Mouse (Mus musculus) forebrain, embryonic 11.5 days (tissue): ENCODE data around the gene Slc38a10. TPM values are rescaled to one million over a fixed set of nuclear protein-coding genes. Genes with fewer than 3 reads are reported as not detected.

Experiments used
- ATAC-seq: fragments of 200-750 bp; cut with Nextera tagmentation; replicated peaks from 2 replicates; pipeline ENCODE4 v1.8.0; 2017; ENCODE audit warnings: moderate TSS enrichment; ENCODE audit not compliant: low FRiP score
- DNase-seq: peaks from one replicate; pipeline ENCODE4 v3.0.0-alpha.2; 2017; ENCODE audit warnings: low spot score
- H3K27ac ChIP-seq: fragments of 300-500 bp; sonication (generic); 2 replicates; pipeline ENCODE4 v1.5.1; 2014; ENCODE audit warnings: low read depth, low read length
- H3K27me3 ChIP-seq: fragments of 300-500 bp; sonication (generic); 2 replicates; pipeline ENCODE4 v1.6.1; 2014; ENCODE audit warnings: mild to moderate bottlenecking, low read length, mixed read lengths; ENCODE audit not compliant: control insufficient read depth, insufficient read depth
- H3K36me3 ChIP-seq: fragments of 300-500 bp; sonication (generic); 2 replicates; pipeline ENCODE4 v1.6.1; 2014; ENCODE audit warnings: mild to moderate bottlenecking, low read length, moderate library complexity, mixed read lengths; ENCODE audit not compliant: control insufficient read depth, insufficient read depth
- H3K4me1 ChIP-seq: fragments of 300-500 bp; sonication (generic); replicated peaks from 2 replicates; pipeline ENCODE4 v1.6.1; 2014; ENCODE audit warnings: low read length, mixed read lengths; ENCODE audit not compliant: control insufficient read depth, insufficient read depth
- H3K4me2 ChIP-seq: fragments of 300-500 bp; sonication (generic); 2 replicates; pipeline ENCODE4 v1.6.1; 2014; ENCODE audit warnings: low read depth, mild to moderate bottlenecking, low read length, moderate library complexity, mixed read lengths; ENCODE audit not compliant: severe bottlenecking
- H3K4me3 ChIP-seq: fragments of 300-500 bp; sonication (generic); 2 replicates; pipeline ENCODE4 v1.5.1; 2014; ENCODE audit warnings: low read depth, low read length
- H3K9ac ChIP-seq: fragments of 300-500 bp; sonication (generic); 2 replicates; pipeline ENCODE4 v1.6.1; 2014; ENCODE audit warnings: low read length
- H3K9me3 ChIP-seq: fragments of 300-500 bp; sonication (generic); 2 replicates; pipeline ENCODE4 v1.6.1; 2016; ENCODE audit warnings: low read length, mixed read lengths; ENCODE audit not compliant: control insufficient read depth
- WGBS: fragments of 180-500 bp; shearing (Covaris S2); extraction: QIAGEN DNeasy Blood & Tissue Kit; methylation state at CpG from one replicate; pipeline ENCODE4 v1.1.7; 2014; 5-methylcytosine and 5-hydroxymethylcytosine counted together
- polyA plus RNA-seq: library from polyadenylated mRNA; unstranded; fragments of >200 nt; fragmentation: Nextera tagmentation; extraction: Ambion mirVana; gene quantifications from 2 replicates; pipeline ENCODE4 v1.2.1, GENCODE M21; 2014

Gene Slc38a10
- polyA plus RNA-seq, 1 experiment from 2014 or later, result 58.3 TPM

- DNase-seq (no peak), ATAC-seq (no peak)
- Histone ChIP-seq H3K4me2 (no peak overlapping the region), H3K4me3 (no peak overlapping the region), H3K36me3 (no peaks in the 10 kb centered on the region; the same call in 1 of the 2 replicates), H3K27me3 (no peaks in the 10 kb centered on the region), H3K9ac (no peak overlapping the region), H3K27ac (no peak overlapping the region), H3K4me1 (0 out of 2 replicates have a peak, but pooled peaks cover 2% of the 10 kb centered on the region), H3K9me3 (no peaks in the 10 kb centered on the region)
- 92% methylated on average over 10 of the region's 10 CpGs for WGBS
Measured at GRCm38 (mm10) chr11:120139309-120139731, 11.8 kb downstream of the Slc38a10 start.

GRCm38 (mm10) chr11:120137625-120138004 is 13.5 kb downstream of the Slc38a10 start:
- H3K9ac ChIP-seq, result no peak overlapping the region
- H3K4me1 ChIP-seq, result 0 out of 2 replicates have a peak, but pooled peaks cover 2% of the 10 kb centered on the region
- WGBS, result 67% methylated on average over 5 of the region's 5 CpGs
- no peak overlapping the region for H3K4me3 ChIP-seq
- H3K27me3 ChIP-seq, result no peaks in the 10 kb centered on the region
- no peaks in the 10 kb centered on the region for H3K9me3 ChIP-seq
- no peak for ATAC-seq
- H3K36me3 ChIP-seq, result no peaks in the 10 kb centered on the region; the same call in 1 of the 2 replicates
- H3K4me2 ChIP-seq, result no peak overlapping the region
- no peak overlapping the region for H3K27ac ChIP-seq
- no peak for DNase-seq

GRCm38 (mm10) chr11:120136796-120137624 is 14.1 kb downstream of the Slc38a10 start:
- ATAC-seq (no peak), DNase-seq (no peak)
- H3K27me3 ChIP-seq, result no peaks in the 10 kb centered on the region
- H3K9me3 ChIP-seq, result no peaks in the 10 kb centered on the region
- no peak overlapping the region for H3K4me3 ChIP-seq
- H3K4me2 ChIP-seq, result no peak overlapping the region
- no peaks in the 10 kb centered on the region; the same call in 1 of the 2 replicates for H3K36me3 ChIP-seq
- WGBS, result 86% methylated on average over 23 of the region's 23 CpGs
- H3K27ac ChIP-seq, result no peak overlapping the region
- H3K9ac ChIP-seq, result no peak overlapping the region
- H3K4me1 ChIP-seq, result 0 out of 2 replicates have a peak, but pooled peaks cover 2% of the 10 kb centered on the region

DNA sequence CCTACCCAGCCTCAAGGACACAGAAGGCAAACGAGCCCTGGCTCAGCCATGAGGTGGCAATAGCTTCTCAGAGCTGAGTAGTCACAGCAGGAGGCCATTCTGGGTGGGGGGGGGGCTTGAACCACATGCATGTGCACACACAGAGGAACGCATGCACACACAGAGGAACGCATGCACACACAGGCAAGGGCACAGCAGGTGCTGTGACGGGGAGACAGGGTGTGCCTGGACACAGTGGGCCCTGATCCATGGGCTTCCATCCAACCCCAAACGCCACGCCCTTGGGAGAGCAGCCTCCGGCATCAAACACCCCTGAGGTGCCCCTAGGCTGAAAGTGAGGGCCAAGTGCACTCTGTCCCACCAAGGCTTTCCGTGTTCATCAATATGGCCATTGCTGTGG is 15.0 kb downstream of the Slc38a10 start:
- no peak for ATAC-seq
- H3K27ac ChIP-seq, result no peak overlapping the region
- H3K4me2 ChIP-seq, result no peak overlapping the region
- H3K9me3 ChIP-seq, result no peaks in the 10 kb centered on the region
- 0 out of 2 replicates have a peak, but pooled peaks cover 2% of the 10 kb centered on the region for H3K4me1 ChIP-seq
- WGBS, result 86% methylated on average over 8 of the region's 8 CpGs
- H3K9ac ChIP-seq, result no peak overlapping the region
- H3K27me3 ChIP-seq, result no peaks in the 10 kb centered on the region
- no peaks in the 10 kb centered on the region; the same call in 1 of the 2 replicates for H3K36me3 ChIP-seq
- no peak overlapping the region for H3K4me3 ChIP-seq
- no peak for DNase-seq

DNA sequence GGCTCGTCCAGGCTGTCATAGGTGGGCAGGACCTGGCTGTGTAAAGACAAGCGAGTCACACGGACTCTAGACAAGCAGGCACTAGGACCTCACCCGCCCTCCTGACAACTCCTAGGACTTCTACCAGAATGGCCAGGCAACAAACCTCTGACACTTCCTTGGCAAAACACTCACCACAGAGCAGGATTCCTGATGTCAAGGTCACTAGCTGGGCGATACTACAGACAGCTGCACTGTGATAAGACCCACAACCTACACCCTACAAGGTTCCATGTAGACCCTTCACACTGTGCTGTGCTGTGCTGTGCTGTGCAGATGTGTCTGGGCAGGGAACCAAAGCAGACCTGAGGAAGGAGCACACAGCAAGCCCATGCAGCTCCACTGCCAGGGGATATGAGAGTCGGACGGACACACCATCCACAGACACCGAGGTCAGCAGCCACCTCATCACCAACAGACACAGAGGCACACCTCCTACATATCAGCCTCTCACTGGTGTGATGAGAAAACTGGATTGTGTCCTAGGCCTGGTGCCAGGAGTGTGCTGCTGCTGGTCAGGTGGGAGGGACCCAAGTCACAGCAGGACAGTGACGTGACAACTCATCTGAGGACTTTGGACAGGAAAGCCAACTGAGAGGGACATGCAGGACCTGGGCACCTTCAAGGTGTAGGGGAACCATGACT is 16.2 kb downstream of the Slc38a10 start:
- Histone ChIP-seq H3K4me2 (no peak overlapping the region), H3K36me3 (no peaks in the 10 kb centered on the region; the same call in 1 of the 2 replicates), H3K4me1 (0 out of 2 replicates have a peak, but pooled peaks cover 2% of the 10 kb centered on the region), H3K27me3 (no peaks in the 10 kb centered on the region), H3K4me3 (no peak overlapping the region), H3K9me3 (no peaks in the 10 kb centered on the region), H3K9ac (no peak overlapping the region), H3K27ac (no peak overlapping the region)
- DNase-seq, result no peak
- 93% methylated on average over 9 of the region's 9 CpGs for WGBS
- ATAC-seq, result no peak

- WGBS, result 89% methylated on average over 5 of the region's 5 CpGs
- Histone ChIP-seq H3K9ac (no peak overlapping the region), H3K9me3 (no peaks in the 10 kb centered on the region), H3K36me3 (no peaks in the 10 kb centered on the region; the same call in 1 of the 2 replicates), H3K4me2 (no peak overlapping the region), H3K27ac (no peak overlapping the region), H3K27me3 (no peaks in the 10 kb centered on the region), H3K4me1 (0 out of 2 replicates have a peak, but pooled peaks cover 2% of the 10 kb centered on the region), H3K4me3 (no peak overlapping the region)
- DNase-seq (no peak), ATAC-seq (no peak)
Measured at GRCm38 (mm10) chr11:120134148-120134547, 17.0 kb downstream of the Slc38a10 start.

DNA sequence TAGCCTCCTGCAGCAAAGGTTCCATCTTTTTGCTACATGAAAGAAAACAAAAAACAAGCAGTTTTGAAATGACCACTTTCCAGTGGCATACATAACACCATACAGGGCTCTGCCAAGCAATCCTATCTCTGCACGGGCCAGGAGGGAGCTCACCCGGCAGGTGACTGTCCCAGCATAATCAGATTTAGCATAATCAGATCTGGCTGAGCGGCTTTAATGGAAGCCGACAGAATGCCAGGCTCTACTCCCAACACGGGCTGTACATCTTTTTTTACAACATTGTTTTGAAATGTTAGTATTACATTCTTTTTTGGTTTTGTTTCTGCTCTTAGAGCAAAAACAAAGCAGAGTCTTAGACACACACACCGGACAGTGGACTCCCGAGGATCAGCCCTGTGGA is 21.9 kb downstream of the Slc38a10 start:
- 79% methylated on average over 7 of the region's 7 CpGs for WGBS
- no peak for DNase-seq

GRCm38 (mm10) chr11:120126845-120127244 is 24.3 kb downstream of the Slc38a10 start:
- Histone ChIP-seq H3K4me3 (no peak overlapping the region), H3K9me3 (no peaks in the 10 kb centered on the region), H3K4me2 (no peak overlapping the region), H3K36me3 (no peaks in the 10 kb centered on the region; the same call in 1 of the 2 replicates), H3K9ac (no peak overlapping the region), H3K27me3 (no peaks in the 10 kb centered on the region), H3K27ac (no peak overlapping the region), H3K4me1 (no peaks in the 10 kb centered on the region)
- no peak for DNase-seq
- WGBS, result 80% methylated on average over 2 of the region's 2 CpGs
- ATAC-seq, result no peak

More for the DNA sequence above, 21.9 kb downstream of the Slc38a10 start:
- Histone ChIP-seq H3K27ac (no peak overlapping the region), H3K9me3 (no peaks in the 10 kb centered on the region), H3K27me3 (no peaks in the 10 kb centered on the region), H3K36me3 (no peaks in the 10 kb centered on the region; the same call in 1 of the 2 replicates), H3K4me3 (no peak overlapping the region), H3K9ac (no peak overlapping the region), H3K4me2 (no peak overlapping the region), H3K4me1 (no peaks in the 10 kb centered on the region)
- no peak for ATAC-seq
